In the genomic region with DNA sequence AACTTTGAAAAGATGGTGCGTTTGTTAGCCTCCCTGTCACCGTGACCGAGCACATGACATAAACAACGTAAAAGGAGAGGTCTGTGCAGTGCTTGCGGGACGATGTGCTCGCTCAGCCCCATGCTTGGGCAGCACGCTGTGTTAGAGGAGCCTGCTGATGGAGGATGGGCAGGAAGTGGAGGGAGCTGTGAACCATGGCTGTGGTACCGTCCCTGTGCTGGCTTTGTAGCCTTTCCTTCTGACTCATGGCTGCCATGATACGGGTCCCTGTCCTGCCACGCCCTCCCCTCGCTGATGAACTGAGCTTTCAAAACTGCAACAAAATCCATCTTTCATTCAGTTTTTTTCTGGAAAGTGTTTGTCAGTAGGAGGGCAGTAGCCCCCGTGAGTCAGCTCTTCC, we compare ENCODE assay signal across 22 mouse cellular contexts. TPM values are rescaled to one million over a fixed set of nuclear protein-coding genes. Genes with fewer than 3 reads are reported as not detected.
DNase-seq lines count a peak whose midpoint lies in the region; ATAC-seq lines count a peak whose summit lies in the region.
"Had no signal": no experiment of that assay in that cellular context is flagged by ENCODE, and none has a peak within 500 bp of the region (broad histone marks: within the 10 kb centered on the region; RNA-seq: fewer than 3 reads in every experiment).

No protein-coding gene starts in this region.

- 85% methylated on average over 13 of the region's 13 CpGs for WGBS in hindbrain, embryonic 16.5 days
- 90% methylated on average over 13 of the region's 13 CpGs for WGBS in hindbrain, embryonic 12.5 days
- 89% methylated on average over 13 of the region's 13 CpGs for WGBS in neural tube, embryonic 13.5 days
- WGBS in neural tube, embryonic 15.5 days, result 85% methylated on average over 13 of the region's 13 CpGs

- H3K4me1 ChIP-seq in hindbrain, embryonic 16.5 days (ENCODE audit: control insufficient read depth, insufficient read depth, low read depth, low read length), result no peaks in the 10 kb centered on the region
- H3K4me1 ChIP-seq in hindbrain, embryonic 12.5 days, result no peaks in the 10 kb centered on the region
- H3K4me1 ChIP-seq in neural tube, embryonic 13.5 days (replicated peaks), result no peaks in the 10 kb centered on the region
- no peaks in the 10 kb centered on the region for H3K4me1 ChIP-seq in neural tube, embryonic 15.5 days
- H3K4me1 ChIP-seq: embryonic facial prominence, embryonic 15.5 days; forebrain, embryonic 10.5 days had no signal

- H3K4me2 ChIP-seq in hindbrain, embryonic 16.5 days (ENCODE audit: low read length), result no peak overlapping the region
- H3K4me2 ChIP-seq in hindbrain, embryonic 12.5 days (replicated peaks), result no peak overlapping the region
- no peak overlapping the region for H3K4me2 ChIP-seq in neural tube, embryonic 13.5 days
- no peak overlapping the region for H3K4me2 ChIP-seq in neural tube, embryonic 15.5 days
- H3K4me2 ChIP-seq: embryonic facial prominence, embryonic 15.5 days had no signal

- H3K9ac ChIP-seq in hindbrain, embryonic 16.5 days (ENCODE audit: low read depth, low read length), result no peak overlapping the region
- H3K9ac ChIP-seq in hindbrain, embryonic 12.5 days, result no peak overlapping the region
- H3K9ac ChIP-seq in neural tube, embryonic 13.5 days, result no peak overlapping the region
- no peak overlapping the region for H3K9ac ChIP-seq in neural tube, embryonic 15.5 days (replicated peaks)
- H3K9ac ChIP-seq: embryonic facial prominence, embryonic 15.5 days had no signal

- no peak for DNase-seq in spleen, postnatal 14 days (ENCODE audit: low spot score in 2 of 2)
- DNase-seq in left cerebral cortex, postnatal 4 days, result no peak
- DNase-seq: adrenal gland, adult 2 months; adrenal gland, postnatal 36 days; cerebellum, adult 11 months; cerebellum, adult 8-10 months; embryo, embryonic 11 days; heart, adult 18-20 months; heart, postnatal 10 days; heart, postnatal 4 days had no signal

- peaks cover 2% of the 10 kb centered on the region; the same call in 1 of the 2 replicates for H3K36me3 ChIP-seq in hindbrain, embryonic 16.5 days (ENCODE audit: control insufficient read depth, insufficient read depth, low read length)
- 0 out of 2 replicates have a peak, but pooled peaks cover 14% of the 10 kb centered on the region for H3K36me3 ChIP-seq in hindbrain, embryonic 12.5 days
- H3K36me3 ChIP-seq in neural tube, embryonic 13.5 days, result 0 out of 2 replicates have a peak, but pooled peaks cover 6% of the 10 kb centered on the region
- 0 out of 2 replicates have a peak, but pooled peaks cover 2% of the 10 kb centered on the region for H3K36me3 ChIP-seq in neural tube, embryonic 15.5 days

- no peaks in the 10 kb centered on the region; the same call in none of the 2 replicates for H3K9me3 ChIP-seq in hindbrain, embryonic 16.5 days (ENCODE audit: control insufficient read depth, low read length)
- H3K9me3 ChIP-seq in hindbrain, embryonic 12.5 days (replicated peaks), result no peaks in the 10 kb centered on the region; the same call in 1 of the 2 replicates
- peaks cover 4% of the 10 kb centered on the region; the same call in 1 of the 2 replicates for H3K9me3 ChIP-seq in neural tube, embryonic 13.5 days
- H3K9me3 ChIP-seq in neural tube, embryonic 15.5 days (replicated peaks), result no peaks in the 10 kb centered on the region
- H3K9me3 ChIP-seq: forebrain, embryonic 10.5 days had no signal

- ATAC-seq in hindbrain, embryonic 16.5 days, result peak; percentile 40; the same call in 1 of the 2 replicates
- ATAC-seq in hindbrain, embryonic 12.5 days (ENCODE audit: low FRiP score), result no peak
- 0 out of 2 replicates have a peak, but pooled peaks have one; percentile 46 for ATAC-seq in neural tube, embryonic 13.5 days (ENCODE audit: low read depth)
- no peak for ATAC-seq in neural tube, embryonic 15.5 days (ENCODE audit: low FRiP score)
- peak; percentile 62 for ATAC-seq in activated CD4-positive, CD25-positive, alpha-beta regulatory T cell, adult 4 months
- ATAC-seq: forebrain, embryonic 14.5 days; intestine, postnatal 0 days; Patski had no signal

- no peak overlapping the region for H3K4me3 ChIP-seq in hindbrain, embryonic 16.5 days (ENCODE audit: low read length)
- no peak overlapping the region for H3K4me3 ChIP-seq in hindbrain, embryonic 12.5 days
- H3K4me3 ChIP-seq in neural tube, embryonic 13.5 days, result no peak overlapping the region
- H3K4me3 ChIP-seq in neural tube, embryonic 15.5 days (replicated peaks), result no peak overlapping the region
- H3K4me3 ChIP-seq: embryonic facial prominence, embryonic 15.5 days; erythroblast, embryonic 14.5 days; forebrain, embryonic 10.5 days; heart, embryonic 10.5 days had no signal

- no peak overlapping the region for H3K27ac ChIP-seq in hindbrain, embryonic 16.5 days (ENCODE audit: low read depth, low read length)
- H3K27ac ChIP-seq in hindbrain, embryonic 12.5 days, result no peak overlapping the region
- H3K27ac ChIP-seq in neural tube, embryonic 13.5 days (replicated peaks), result no peak overlapping the region
- H3K27ac ChIP-seq in neural tube, embryonic 15.5 days (replicated peaks), result no peak overlapping the region
- H3K27ac ChIP-seq: embryonic facial prominence, embryonic 15.5 days; forebrain, embryonic 10.5 days; heart, embryonic 10.5 days had no signal

- no peaks in the 10 kb centered on the region for H3K27me3 ChIP-seq in hindbrain, embryonic 16.5 days (replicated peaks; ENCODE audit: control insufficient read depth, insufficient read depth, low read length)
- no peaks in the 10 kb centered on the region for H3K27me3 ChIP-seq in hindbrain, embryonic 12.5 days
- H3K27me3 ChIP-seq in neural tube, embryonic 13.5 days, result no peaks in the 10 kb centered on the region
- H3K27me3 ChIP-seq in neural tube, embryonic 15.5 days (replicated peaks), result no peaks in the 10 kb centered on the region
- H3K27me3 ChIP-seq: embryonic facial prominence, embryonic 15.5 days; Patski had no signal

- intact Hi-C loops in left cerebral cortex, postnatal 4 days (cut with DNase I), result no loop called here

RNA-seq across cellular contexts. Expression of gene Dap, which starts 15.6 kb away (rescaled TPM):
- 20.9 and 24.8 TPM in 2 replicates for polyA plus RNA-seq in hindbrain, embryonic 16.5 days (2015; fragmentation: Nextera tagmentation; extraction: Ambion mirVana)
- polyA plus RNA-seq in hindbrain, embryonic 12.5 days (2016; fragmentation: Nextera tagmentation; extraction: Ambion mirVana), result 59.1 and 59.4 TPM in 2 replicates
- polyA plus RNA-seq in neural tube, embryonic 13.5 days (2015; fragmentation: Nextera tagmentation; extraction: Ambion mirVana), result 33.4 and 34.7 TPM in 2 replicates
- polyA plus RNA-seq in neural tube, embryonic 15.5 days (2015; fragmentation: Nextera tagmentation; extraction: Ambion mirVana), result 28.2 and 35.3 TPM in 2 replicates
- polyA plus RNA-seq in activated CD4-positive, CD25-positive, alpha-beta regulatory T cell, adult 4 months (2017; shearing (Covaris generic)), result 100 to 1,000 TPM in 1 of 2 experiments, 10 to 100 TPM in 1; 90.2 to 113 TPM
- 10 to 100 TPM in 1 of 2 experiments, 1 to 10 TPM in 1; 9.3 to 11.5 TPM for total RNA-seq in left cerebral cortex, postnatal 4 days (2021)

Comparison
In these comparisons a context has a peak if more than half of its experiments do, and no peak if none do; other contexts are left out.
1. ATAC-seq: peak in hindbrain, embryonic 16.5 days (single experiment), neural tube, embryonic 13.5 days (single experiment) and activated CD4-positive, CD25-positive, alpha-beta regulatory T cell, adult 4 months (single experiment); none in hindbrain, embryonic 12.5 days (single experiment) and neural tube, embryonic 15.5 days (single experiment).